Mouse (Mus musculus): ENCODE data around the gene Abca8b. TPM values are rescaled to one million over a fixed set of nuclear protein-coding genes. Genes with fewer than 3 reads are reported as not detected.

The Abca8b gene
- polyA plus RNA-seq, 1 experiment from 2014 or later = 1.5 TPM

DNA sequence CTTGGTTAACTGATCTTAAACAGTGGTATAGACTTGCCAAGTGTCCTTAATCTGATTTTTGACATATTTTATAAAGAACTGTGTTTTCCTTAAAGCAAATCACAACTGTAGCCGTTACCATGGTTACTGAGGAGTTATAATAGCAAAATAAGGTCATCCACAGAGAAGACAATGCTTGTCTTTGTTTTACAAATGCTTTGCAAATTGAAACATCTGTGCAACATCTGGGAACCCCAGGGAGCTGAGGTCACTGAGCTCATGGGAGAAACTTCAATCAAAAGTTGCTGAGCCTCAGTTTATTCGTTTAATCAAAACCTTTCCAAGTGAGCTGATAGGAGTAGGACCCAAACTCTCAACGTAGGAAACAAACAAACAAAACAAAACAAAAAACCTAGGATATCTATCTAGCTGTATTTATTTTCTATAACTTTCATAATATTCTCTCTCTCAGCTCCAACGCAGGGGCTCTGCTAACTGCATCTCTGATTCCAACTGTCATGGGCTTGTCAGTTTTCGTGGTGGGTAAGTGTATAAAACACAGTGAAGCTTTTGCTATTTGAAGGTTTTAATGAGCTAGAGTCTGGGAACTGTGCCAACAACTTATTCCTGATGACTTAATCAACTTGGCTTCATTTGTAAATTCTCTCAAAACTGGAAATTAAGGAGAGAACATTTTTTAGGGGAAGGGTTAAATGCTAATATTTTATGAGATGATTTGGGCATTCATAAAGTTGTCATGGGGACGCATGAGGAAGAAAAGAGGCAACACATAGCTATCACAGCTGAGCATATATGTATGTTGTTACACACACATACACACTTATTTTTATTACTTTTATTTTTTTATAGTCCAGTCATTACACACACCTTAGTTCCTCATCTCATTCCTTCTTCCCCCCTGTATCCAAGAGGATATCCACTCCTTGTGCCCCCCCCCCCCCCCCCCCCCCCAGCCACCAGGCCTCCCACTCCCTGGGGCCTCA, 92.7 kb downstream of the Abca8b start:
- WGBS = 39% methylated on average over 6 of the region's 6 CpGs

DNA sequence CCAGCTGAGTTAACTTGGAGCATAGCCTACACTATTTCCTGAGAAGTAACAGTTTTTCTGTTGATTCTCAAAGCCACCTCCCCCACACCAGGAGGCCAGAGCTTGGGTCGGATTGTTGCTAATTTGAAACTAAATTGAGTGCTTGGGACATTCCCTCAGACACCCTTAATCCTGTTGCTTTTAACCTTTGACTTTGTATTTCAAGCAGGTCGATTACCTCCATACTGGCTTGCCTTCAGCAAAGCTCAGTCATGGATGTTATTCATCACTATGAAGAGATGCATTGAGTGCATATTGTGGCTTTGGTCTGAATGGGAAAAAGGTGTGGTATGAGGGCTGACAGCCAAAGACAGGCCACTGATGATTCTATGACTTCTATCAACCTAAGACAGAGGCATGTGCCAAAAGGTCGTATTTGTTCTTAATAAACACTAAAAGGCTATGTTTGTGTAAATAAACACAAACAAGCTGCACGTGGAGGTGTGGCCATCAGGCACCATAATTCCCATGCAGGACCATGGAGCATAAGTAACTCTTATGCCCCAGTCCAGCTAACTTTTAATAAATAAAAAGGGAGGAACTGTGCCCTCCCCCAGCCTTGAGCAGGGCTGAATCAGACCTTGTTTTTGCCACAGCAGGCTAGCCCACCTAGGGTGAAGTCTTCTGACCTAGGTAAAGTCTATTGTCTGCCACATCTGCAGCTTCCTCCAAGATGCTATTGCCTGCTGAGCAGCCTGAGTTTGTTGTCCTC, 95.0 kb downstream of the Abca8b start:
- no peaks in the 10 kb centered on the region for H3K36me3 ChIP-seq (ENCODE audit: control insufficient read depth, insufficient read depth, low read length)
- H3K27me3 ChIP-seq (ENCODE audit: control insufficient read depth, insufficient read depth, low read length) = no peaks in the 10 kb centered on the region
- 25% methylated on average over 4 of the region's 4 CpGs for WGBS
- H3K4me1 ChIP-seq (ENCODE audit: control insufficient read depth, insufficient read depth, low read length) = peaks cover 4% of the 10 kb centered on the region; the same call in 1 of the 2 replicates
- no peak for ATAC-seq (ENCODE audit: insufficient read depth, low FRiP score)
- no peaks in the 10 kb centered on the region for H3K9me3 ChIP-seq (replicated peaks; ENCODE audit: control insufficient read depth, low read length)
- no peak overlapping the region for H3K4me3 ChIP-seq (replicated peaks; ENCODE audit: low read length)
- no peak overlapping the region for H3K9ac ChIP-seq (ENCODE audit: low read length)
- no peak overlapping the region for H3K4me2 ChIP-seq (ENCODE audit: low read depth, low read length)
- H3K27ac ChIP-seq (ENCODE audit: low read length) = no peak overlapping the region

More for the DNA sequence above, 92.7 kb downstream of the Abca8b start:
- no peak overlapping the region for H3K9ac ChIP-seq (ENCODE audit: low read length)
- H3K4me2 ChIP-seq (ENCODE audit: low read depth, low read length) = no peak overlapping the region
- H3K9me3 ChIP-seq (replicated peaks; ENCODE audit: control insufficient read depth, low read length) = no peaks in the 10 kb centered on the region
- peaks cover 4% of the 10 kb centered on the region; the same call in 1 of the 2 replicates for H3K4me1 ChIP-seq (ENCODE audit: control insufficient read depth, insufficient read depth, low read length)
- no peak overlapping the region for H3K4me3 ChIP-seq (replicated peaks; ENCODE audit: low read length)
- H3K27me3 ChIP-seq (ENCODE audit: control insufficient read depth, insufficient read depth, low read length) = no peaks in the 10 kb centered on the region
- no peak overlapping the region; the same call in 1 of the 2 replicates for H3K27ac ChIP-seq (ENCODE audit: low read length)
- ATAC-seq (ENCODE audit: insufficient read depth, low FRiP score) = no peak
- no peaks in the 10 kb centered on the region for H3K36me3 ChIP-seq (ENCODE audit: control insufficient read depth, insufficient read depth, low read length)

DNA sequence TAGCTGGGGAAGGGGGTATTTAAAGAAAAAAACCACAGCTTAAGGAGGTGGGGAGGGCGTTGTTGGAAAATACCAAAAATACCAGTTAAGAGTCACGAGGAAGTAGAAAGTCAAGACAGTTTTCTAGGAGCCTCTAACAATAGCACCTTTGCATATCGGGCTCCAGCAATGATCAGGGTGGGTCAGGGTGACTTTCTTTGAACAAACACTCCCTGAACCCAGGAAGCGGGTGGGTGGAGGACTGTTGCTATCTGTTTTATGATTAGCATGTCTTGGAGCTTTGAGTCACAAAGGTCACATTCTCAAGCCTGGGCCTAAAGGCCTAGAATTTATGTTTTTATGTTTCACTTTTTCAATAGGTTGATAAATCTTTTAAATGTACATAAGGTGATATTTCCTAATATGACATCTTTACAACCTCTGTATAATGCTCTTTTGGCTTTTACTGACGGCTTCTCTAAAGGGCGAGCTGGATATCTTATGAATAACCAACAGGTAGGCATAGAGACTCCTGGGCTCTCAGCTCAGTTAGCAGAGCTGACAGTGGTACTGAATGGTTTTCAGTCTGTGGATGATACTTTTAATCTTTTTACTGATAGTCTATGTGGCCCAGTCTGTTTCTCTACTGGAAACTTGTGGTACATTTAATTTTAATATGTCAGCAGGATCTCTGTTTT, 96.7 kb downstream of the Abca8b start:
- Histone ChIP-seq H3K9ac (ENCODE audit: low read length) (no peak overlapping the region), H3K4me1 (ENCODE audit: control insufficient read depth, insufficient read depth, low read length) (peaks cover 4% of the 10 kb centered on the region; the same call in 1 of the 2 replicates), H3K36me3 (ENCODE audit: control insufficient read depth, insufficient read depth, low read length) (no peaks in the 10 kb centered on the region), H3K4me3 (replicated peaks; ENCODE audit: low read length) (no peak overlapping the region), H3K4me2 (ENCODE audit: low read depth, low read length) (no peak overlapping the region), H3K27me3 (ENCODE audit: control insufficient read depth, insufficient read depth, low read length) (no peaks in the 10 kb centered on the region), H3K27ac (ENCODE audit: low read length) (no peak overlapping the region), H3K9me3 (replicated peaks; ENCODE audit: control insufficient read depth, low read length) (no peaks in the 10 kb centered on the region)
- 74% methylated on average over 6 of the region's 6 CpGs for WGBS
- ATAC-seq (ENCODE audit: insufficient read depth, low FRiP score) = no peak

DNA sequence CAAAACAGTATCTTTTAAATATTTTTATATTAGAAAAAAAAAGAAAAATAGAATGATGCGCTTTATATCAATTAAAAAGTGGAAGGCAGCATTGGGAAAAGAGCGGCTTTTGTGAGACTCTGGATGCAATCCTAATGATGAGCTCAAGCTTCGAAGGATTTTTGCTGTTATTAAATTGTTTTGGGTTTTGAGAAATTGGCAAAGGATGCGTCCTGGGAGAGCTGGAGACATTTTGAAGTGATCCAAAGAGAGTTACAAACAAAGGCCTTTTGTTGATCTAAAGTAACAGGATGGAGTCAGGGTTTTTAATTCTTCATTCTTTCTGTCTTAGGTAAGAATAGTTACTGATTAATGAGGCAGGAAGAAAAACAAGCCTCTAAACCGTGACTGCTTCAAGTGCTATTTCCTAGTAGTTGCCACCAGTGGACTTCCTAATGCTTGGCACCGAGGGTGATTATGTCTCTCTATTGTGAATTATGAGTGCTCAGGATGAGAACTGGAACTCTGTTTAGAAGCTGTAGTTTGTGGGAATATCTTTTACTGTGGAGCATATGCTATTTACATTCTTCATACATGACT, 99.6 kb downstream of the Abca8b start:
- Histone ChIP-seq H3K36me3 (ENCODE audit: control insufficient read depth, insufficient read depth, low read length) (no peaks in the 10 kb centered on the region), H3K27me3 (ENCODE audit: control insufficient read depth, insufficient read depth, low read length) (no peaks in the 10 kb centered on the region), H3K9ac (ENCODE audit: low read length) (no peak overlapping the region), H3K9me3 (replicated peaks; ENCODE audit: control insufficient read depth, low read length) (no peaks in the 10 kb centered on the region), H3K4me1 (ENCODE audit: control insufficient read depth, insufficient read depth, low read length) (no peaks in the 10 kb centered on the region), H3K4me3 (replicated peaks; ENCODE audit: low read length) (no peak overlapping the region), H3K4me2 (ENCODE audit: low read depth, low read length) (no peak overlapping the region), H3K27ac (ENCODE audit: low read length) (no peak overlapping the region)
- ATAC-seq (ENCODE audit: insufficient read depth, low FRiP score) = no peak
- 51% methylated on average over 6 of the region's 6 CpGs for WGBS

DNA sequence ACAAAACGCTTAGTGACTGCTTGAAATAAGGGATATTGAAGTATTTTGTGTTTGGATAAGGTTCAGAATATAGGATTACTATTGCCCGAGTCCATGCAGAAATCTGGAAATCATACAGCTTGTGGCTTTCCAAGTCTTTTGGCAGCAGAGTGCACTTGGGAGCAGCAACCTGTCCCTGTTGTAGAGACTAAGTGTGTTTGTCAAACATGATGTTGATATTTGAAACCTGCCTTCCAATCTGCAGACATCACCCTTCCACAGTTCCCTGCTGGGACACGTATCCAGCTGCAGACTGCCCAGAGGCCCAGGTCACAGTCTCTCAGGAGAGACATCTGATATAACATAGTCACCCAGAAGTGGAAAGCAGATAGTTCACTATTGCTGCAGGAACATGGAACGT, 100.1 kb downstream of the Abca8b start:
- H3K4me1 ChIP-seq (ENCODE audit: control insufficient read depth, insufficient read depth, low read length) = no peaks in the 10 kb centered on the region
- ATAC-seq (ENCODE audit: insufficient read depth, low FRiP score) = no peak
- no peaks in the 10 kb centered on the region for H3K36me3 ChIP-seq (ENCODE audit: control insufficient read depth, insufficient read depth, low read length)
- H3K4me3 ChIP-seq (replicated peaks; ENCODE audit: low read length) = no peak overlapping the region
- 0 out of 2 replicates have a peak overlapping the region, but pooled peaks have one; percentile 3 for H3K27ac ChIP-seq (ENCODE audit: low read length)
- H3K4me2 ChIP-seq (ENCODE audit: low read depth, low read length) = no peak overlapping the region
- H3K9me3 ChIP-seq (replicated peaks; ENCODE audit: control insufficient read depth, low read length) = no peaks in the 10 kb centered on the region
- no peak overlapping the region for H3K9ac ChIP-seq (ENCODE audit: low read length)
- no peaks in the 10 kb centered on the region for H3K27me3 ChIP-seq (ENCODE audit: control insufficient read depth, insufficient read depth, low read length)
- WGBS = 58% methylated on average over 4 of the region's 4 CpGs

DNA sequence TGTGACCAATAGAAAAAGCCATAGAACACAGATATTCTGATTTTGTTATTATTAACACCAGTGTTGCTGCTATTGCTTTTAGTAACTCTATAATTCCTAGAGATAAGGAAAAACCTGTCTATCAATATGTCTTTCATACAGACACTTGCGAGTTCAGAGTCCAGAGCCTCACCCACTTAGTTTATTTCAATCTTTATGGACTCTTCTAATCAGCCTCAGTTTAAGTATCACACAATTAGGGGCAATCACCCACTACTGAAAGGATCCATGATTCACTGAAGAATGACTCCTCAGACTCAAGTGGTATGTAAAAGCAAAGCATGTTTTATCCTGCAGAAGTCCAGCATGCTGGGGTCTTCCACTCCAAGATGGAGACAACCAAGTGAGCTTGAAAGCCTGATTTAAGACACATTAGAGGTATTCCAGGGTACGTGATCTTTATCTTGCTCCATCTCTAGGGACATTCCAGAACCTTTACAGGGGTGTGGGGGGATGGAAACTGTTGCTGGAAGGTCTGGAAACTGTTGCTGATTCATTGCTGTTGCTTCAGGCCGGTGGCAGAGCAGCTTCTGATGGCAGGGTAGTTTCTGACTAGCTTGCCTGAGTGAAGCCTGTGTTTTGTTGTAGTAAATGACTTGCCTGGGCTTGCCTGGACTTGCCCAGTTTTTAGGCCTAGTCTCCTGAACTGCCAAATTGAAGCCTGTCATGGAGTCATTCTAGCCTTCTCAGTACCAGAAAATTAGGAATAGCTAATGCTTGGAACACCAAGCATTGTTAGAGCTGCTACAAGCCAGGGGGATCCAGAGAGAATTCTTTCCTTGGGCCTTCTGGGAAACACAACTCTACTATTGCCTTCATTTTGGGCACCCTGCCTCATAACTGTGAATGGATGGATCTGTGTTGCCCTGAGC, 101.5 kb downstream of the Abca8b start:
- H3K27ac ChIP-seq (ENCODE audit: low read length) = no peak overlapping the region
- H3K4me1 ChIP-seq (ENCODE audit: control insufficient read depth, insufficient read depth, low read length) = no peaks in the 10 kb centered on the region
- H3K4me3 ChIP-seq (replicated peaks; ENCODE audit: low read length) = no peak overlapping the region
- ATAC-seq (ENCODE audit: insufficient read depth, low FRiP score) = no peak
- no peak overlapping the region for H3K9ac ChIP-seq (ENCODE audit: low read length)
- WGBS = 77% methylated on average over 3 of the region's 3 CpGs
- H3K27me3 ChIP-seq (ENCODE audit: control insufficient read depth, insufficient read depth, low read length) = no peaks in the 10 kb centered on the region
- no peaks in the 10 kb centered on the region for H3K9me3 ChIP-seq (replicated peaks; ENCODE audit: control insufficient read depth, low read length)
- no peaks in the 10 kb centered on the region for H3K36me3 ChIP-seq (ENCODE audit: control insufficient read depth, insufficient read depth, low read length)
- no peak overlapping the region for H3K4me2 ChIP-seq (ENCODE audit: low read depth, low read length)

DNA sequence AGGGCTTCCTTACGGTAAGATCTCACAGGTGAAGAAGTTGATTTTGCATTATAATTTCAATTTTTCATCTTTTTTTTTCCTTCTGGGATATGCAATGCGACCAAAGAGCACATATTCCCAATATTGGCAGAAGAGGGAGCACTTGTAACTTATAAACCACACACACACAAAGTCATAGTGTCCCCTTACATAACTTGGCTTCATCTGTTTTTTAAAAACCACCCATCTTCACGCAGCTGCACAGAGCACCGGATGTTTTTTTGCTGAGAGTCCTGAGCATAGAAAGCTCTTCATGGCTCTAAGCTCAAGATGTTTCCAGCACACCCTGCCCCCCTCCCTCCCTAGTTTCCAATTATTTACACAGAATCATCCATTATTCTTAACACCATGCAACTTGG, 103.7 kb downstream of the Abca8b start:
- 52% methylated on average over 4 of the region's 4 CpGs for WGBS
- H3K27ac ChIP-seq (ENCODE audit: low read length) = no peak overlapping the region
- H3K4me3 ChIP-seq (replicated peaks; ENCODE audit: low read length) = no peak overlapping the region
- no peaks in the 10 kb centered on the region for H3K36me3 ChIP-seq (ENCODE audit: control insufficient read depth, insufficient read depth, low read length)
- no peaks in the 10 kb centered on the region for H3K4me1 ChIP-seq (ENCODE audit: control insufficient read depth, insufficient read depth, low read length)
- H3K9ac ChIP-seq (ENCODE audit: low read length) = no peak overlapping the region
- H3K9me3 ChIP-seq (replicated peaks; ENCODE audit: control insufficient read depth, low read length) = no peaks in the 10 kb centered on the region
- no peak overlapping the region for H3K4me2 ChIP-seq (ENCODE audit: low read depth, low read length)
- no peaks in the 10 kb centered on the region for H3K27me3 ChIP-seq (ENCODE audit: control insufficient read depth, insufficient read depth, low read length)
- no peak for ATAC-seq (ENCODE audit: insufficient read depth, low FRiP score)

DNA sequence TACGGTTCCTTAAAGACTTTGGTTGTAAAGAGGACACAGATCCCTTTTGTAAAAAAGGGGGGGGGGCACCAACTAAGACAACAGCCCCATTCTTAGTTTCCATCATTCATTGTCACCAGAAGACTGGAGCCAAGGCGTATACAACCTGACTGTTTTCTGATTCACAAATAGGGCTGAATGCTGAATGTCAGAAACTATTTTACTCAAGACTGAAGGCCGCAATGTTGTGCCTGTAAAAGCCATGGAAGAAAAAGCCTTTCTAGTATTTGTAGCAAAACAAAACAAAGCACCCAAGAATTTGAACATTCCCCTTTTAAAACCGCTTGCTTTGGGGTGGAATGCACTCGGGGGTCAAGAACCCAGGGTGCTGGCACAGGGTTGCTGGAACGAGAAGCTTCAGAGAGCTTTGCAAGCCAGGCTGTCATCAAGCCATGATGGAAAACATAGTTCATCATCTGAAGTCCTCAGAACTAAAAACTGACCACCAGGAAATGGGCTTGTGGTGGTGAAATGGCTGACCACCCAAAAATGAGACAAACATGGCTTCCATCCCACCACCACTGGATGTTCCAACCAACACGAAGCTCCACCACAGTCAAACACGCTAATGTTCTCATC, 104.2 kb downstream of the Abca8b start:
- no peak overlapping the region for H3K4me3 ChIP-seq (replicated peaks; ENCODE audit: low read length)
- no peak overlapping the region for H3K4me2 ChIP-seq (ENCODE audit: low read depth, low read length)
- 78% methylated on average over 8 of the region's 8 CpGs for WGBS
- no peaks in the 10 kb centered on the region for H3K27me3 ChIP-seq (ENCODE audit: control insufficient read depth, insufficient read depth, low read length)
- H3K36me3 ChIP-seq (ENCODE audit: control insufficient read depth, insufficient read depth, low read length) = no peaks in the 10 kb centered on the region
- no peak overlapping the region for H3K9ac ChIP-seq (ENCODE audit: low read length)
- H3K9me3 ChIP-seq (replicated peaks; ENCODE audit: control insufficient read depth, low read length) = no peaks in the 10 kb centered on the region
- ATAC-seq (ENCODE audit: insufficient read depth, low FRiP score) = no peak
- no peak overlapping the region for H3K27ac ChIP-seq (ENCODE audit: low read length)
- H3K4me1 ChIP-seq (ENCODE audit: control insufficient read depth, insufficient read depth, low read length) = no peaks in the 10 kb centered on the region
